Mouse (Mus musculus): Measurements from ENCODE around the gene 2510009E07Rik.

The 2510009E07Rik gene

GRCm38 (mm10) chr16:21634460-21634859, 60.0 kb downstream of the 2510009E07Rik start:
- DNase-seq = no peak

DNA sequence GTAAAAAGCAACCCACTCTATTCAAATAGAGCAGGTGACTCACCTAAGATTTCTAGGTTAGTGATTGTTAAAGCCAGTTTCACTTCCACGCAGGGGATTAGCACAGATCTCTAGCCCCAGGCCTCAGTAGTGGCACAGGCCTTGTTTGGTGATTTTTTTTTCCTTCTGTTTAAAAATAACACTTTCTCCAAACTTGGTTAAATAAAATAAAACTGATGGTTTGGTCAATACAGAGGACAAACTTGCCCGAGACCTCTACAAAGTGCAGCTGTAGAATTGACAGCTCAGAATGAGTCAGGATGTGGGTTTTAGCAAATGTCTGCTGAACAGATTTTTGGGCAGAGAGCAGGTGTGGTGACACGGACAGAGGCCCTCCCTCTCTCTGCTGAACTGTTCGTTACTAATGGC, 62.6 kb downstream of the 2510009E07Rik start:
- DNase-seq = no peak

DNA sequence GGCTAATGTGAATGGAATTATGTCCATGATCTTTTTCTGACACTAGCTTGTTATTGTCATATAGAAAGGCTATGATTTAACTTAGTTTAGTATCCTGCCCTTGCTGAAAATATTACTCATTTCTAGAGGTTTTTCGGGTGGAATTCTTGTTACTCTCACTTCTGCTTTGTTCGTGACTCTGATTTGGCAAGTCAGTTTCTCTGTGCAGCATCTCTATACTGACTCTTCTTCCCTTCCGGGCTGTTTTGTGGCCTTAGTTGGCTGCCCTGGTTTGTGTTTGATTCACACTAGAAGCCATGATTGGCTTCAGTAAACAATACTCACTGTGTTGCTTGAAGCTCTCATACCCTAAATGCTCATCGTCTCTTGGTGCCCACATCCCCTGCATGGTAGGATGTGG, 63.9 kb downstream of the 2510009E07Rik start:
- DNase-seq = no peak

DNA sequence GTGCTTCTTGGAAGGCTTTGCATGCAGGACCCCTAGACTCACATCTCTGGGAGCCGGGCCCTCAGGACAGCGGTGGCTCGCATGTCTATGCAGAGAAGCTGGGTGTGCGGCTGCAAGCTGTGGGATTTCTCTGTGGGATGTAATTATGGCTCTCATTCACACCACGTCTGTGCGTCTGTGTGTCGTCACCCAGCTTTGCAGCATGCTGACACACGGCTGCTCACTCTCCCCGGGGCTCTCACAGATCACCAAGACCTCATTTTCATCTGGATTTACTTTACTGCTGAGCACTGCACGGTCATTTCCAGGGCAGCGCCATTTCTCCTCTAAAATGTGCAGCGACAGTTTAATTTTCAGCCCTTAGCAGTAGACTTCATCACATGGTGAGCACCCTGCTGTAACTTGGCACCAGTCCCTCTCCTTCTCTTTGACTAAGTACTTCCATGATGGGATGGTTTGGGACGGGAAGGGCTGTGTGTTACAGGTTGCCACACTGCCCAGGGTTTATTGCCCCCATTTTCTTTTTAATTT, 66.3 kb downstream of the 2510009E07Rik start:
- no peak for DNase-seq

DNA sequence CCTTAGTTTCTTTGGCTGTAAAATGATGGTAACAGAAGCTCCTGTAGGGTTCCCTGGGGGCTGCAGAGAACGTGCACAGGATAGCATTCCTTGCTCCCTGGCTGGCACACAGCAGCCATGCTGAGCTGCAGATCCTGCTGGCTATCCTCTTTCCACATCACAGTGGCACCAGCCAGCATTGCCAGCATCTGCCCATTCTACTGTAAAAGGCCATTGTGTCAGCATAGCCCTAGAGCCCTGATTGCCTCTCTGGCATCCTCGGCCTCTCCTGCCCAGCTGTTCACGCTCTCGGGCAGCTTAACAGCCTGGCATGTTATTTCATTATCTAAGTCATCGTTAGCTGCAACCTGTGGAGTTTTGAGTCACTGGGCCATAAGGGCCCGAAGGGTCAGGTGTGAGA, 67.2 kb downstream of the 2510009E07Rik start:
- no peak for DNase-seq

GRCm38 (mm10) chr16:21625784-21626634, 68.5 kb downstream of the 2510009E07Rik start:
- no peak for DNase-seq

DNA sequence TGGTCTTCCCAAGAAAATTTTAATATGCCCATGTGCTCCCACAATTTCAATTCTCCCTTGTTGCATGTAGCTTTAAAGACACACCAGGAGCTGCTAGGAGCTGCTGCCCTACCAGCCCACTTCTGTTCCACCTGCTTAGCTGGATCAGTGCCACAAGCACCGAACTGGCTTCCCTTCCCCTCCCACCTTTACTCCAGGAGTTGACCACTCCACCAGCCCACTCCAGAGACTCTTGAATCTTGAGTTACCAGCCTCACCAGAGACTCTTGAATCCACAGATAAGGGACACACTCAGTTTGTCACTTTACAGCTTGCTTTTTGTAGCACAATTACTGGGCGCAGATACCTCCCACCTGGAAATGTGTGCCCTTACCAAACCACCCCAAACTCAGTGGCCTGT, 73.8 kb downstream of the 2510009E07Rik start:
- DNase-seq = no peak

- peak; percentile 89 for DNase-seq
These were observed 78.7 kb downstream of the 2510009E07Rik start for GRCm38 (mm10) chr16:21615802-21616201.

- peak; percentile 53 for DNase-seq
These were observed 84.0 kb downstream of the 2510009E07Rik start for GRCm38 (mm10) chr16:21610473-21610872.

DNA sequence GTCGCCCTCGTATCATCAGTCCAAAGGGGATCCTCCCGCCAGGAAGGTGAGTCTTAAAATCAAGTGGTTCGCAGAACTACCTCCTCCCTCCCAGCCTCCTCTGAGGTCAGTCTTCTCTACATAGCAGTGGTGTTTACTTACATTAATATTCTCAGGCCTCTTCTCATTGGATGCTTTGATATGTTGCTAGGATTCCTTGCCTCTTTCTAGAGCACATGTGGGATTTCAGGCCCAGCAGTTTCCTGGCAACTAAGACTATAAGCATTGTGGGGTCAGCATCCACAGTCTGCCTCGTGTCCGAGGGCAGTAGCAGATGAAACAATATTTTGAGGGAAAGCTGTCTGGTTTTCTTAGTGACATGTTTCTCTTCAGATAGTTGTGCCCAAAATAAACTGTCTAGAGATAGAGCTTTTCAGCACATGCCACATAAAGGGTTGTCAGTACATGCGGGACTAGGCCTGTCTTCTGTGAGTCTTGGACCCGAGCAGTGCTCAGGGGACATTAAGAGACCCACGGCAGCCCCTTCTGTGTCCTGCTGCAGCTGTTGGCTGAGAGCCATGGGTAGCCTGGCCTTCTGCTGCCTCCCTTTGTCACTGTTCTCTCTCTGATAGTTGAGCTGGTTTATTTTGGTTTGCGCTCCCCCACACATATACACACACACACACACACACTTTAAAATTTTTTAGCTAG, 86.1 kb downstream of the 2510009E07Rik start:
- peak; percentile 81 for DNase-seq

- peak; percentile 71 for DNase-seq
These were observed 86.8 kb downstream of the 2510009E07Rik start for GRCm38 (mm10) chr16:21607651-21608040.

- DNase-seq = peak; percentile 34
These were observed 87.3 kb downstream of the 2510009E07Rik start for GRCm38 (mm10) chr16:21607021-21607650.

- DNase-seq = peak; percentile 87
These were observed 88.0 kb downstream of the 2510009E07Rik start for GRCm38 (mm10) chr16:21606249-21607020.

DNA sequence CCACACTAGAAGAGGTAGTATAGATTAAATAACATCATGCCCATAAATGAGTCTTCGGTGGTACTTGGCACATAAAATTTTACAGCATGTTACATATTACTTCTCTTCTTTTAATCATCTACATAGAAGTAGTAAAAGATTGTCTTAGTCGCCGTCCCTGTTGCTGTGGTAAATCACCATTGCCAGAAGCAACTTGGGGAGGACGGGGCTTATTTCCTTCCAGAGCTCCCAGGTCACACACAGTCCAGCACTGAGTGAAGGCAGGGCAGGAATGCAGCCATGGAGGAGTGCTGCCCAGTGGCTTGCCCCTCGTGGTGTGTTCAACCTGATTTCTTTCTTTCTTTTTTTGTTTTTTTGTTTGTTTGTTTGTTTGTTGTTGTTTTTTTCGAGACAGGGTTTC, 90.1 kb downstream of the 2510009E07Rik start:
- DNase-seq = peak; percentile 43
